Mouse (Mus musculus) liver, embryonic 15.5 days (tissue): ENCODE data around the gene Prrc2b. TPM values are rescaled to one million over a fixed set of nuclear protein-coding genes. Genes with fewer than 3 reads are reported as not detected.

Source experiments
- ATAC-seq: fragments of 200-750 bp; cut with Nextera tagmentation; 2 replicates; pipeline ENCODE4 v1.8.0; 2017; ENCODE audit warnings: moderate number of reproducible peaks, mild to moderate bottlenecking, moderate library complexity; ENCODE audit not compliant: insufficient read depth
- H3K27ac ChIP-seq: fragments of 300-500 bp; sonication (generic); replicated peaks from 2 replicates; pipeline ENCODE4 v1.5.1; 2015; ENCODE audit warnings: mild to moderate bottlenecking, inconsistent platforms
- H3K27me3 ChIP-seq: fragments of 300-500 bp; sonication (generic); 2 replicates; pipeline ENCODE4 v1.6.1; 2015; ENCODE audit warnings: mild to moderate bottlenecking, inconsistent platforms
- H3K36me3 ChIP-seq: fragments of 300-500 bp; sonication (generic); replicated peaks from 2 replicates; pipeline ENCODE4 v1.6.1; 2015; ENCODE audit warnings: moderate library complexity, mild to moderate bottlenecking, inconsistent platforms
- H3K4me1 ChIP-seq: fragments of 300-500 bp; sonication (generic); replicated peaks from 2 replicates; pipeline ENCODE4 v1.6.1; 2015; ENCODE audit warnings: inconsistent platforms
- H3K4me2 ChIP-seq: fragments of 300-500 bp; sonication (generic); 2 replicates; pipeline ENCODE4 v1.6.1; 2015; ENCODE audit warnings: moderate library complexity, mild to moderate bottlenecking, inconsistent platforms
- H3K4me3 ChIP-seq: fragments of 300-500 bp; sonication (generic); replicated peaks from 2 replicates; pipeline ENCODE4 v1.5.1; 2015; ENCODE audit warnings: mild to moderate bottlenecking, inconsistent platforms
- H3K9ac ChIP-seq: fragments of 300-500 bp; sonication (generic); 2 replicates; pipeline ENCODE4 v1.6.1; 2015; ENCODE audit warnings: moderate library complexity, mild to moderate bottlenecking, inconsistent platforms
- H3K9me3 ChIP-seq: fragments of 300-500 bp; sonication (generic); replicated peaks from 2 replicates; pipeline ENCODE4 v1.6.1; 2016; ENCODE audit warnings: inconsistent platforms
- WGBS: fragments of 180-500 bp; shearing (Covaris S2); methylation state at CpG from one replicate; pipeline ENCODE4 v1.1.7; 2015; ENCODE audit warnings: mixed read lengths; ENCODE audit not compliant: insufficient replicate concordance; 5-methylcytosine and 5-hydroxymethylcytosine counted together
- polyA plus RNA-seq: library from polyadenylated mRNA; unstranded; fragments of >200 nt; fragmentation: Nextera tagmentation; extraction: Ambion mirVana; gene quantifications from 2 replicates; pipeline ENCODE4 v1.2.1, GENCODE M21; 2015

Gene Prrc2b
- polyA plus RNA-seq, 1 experiment from 2014 or later, result 8.3 TPM

- H3K4me2 ChIP-seq, result no peak overlapping the region
- H3K9ac ChIP-seq, result no peak overlapping the region
- H3K4me3 ChIP-seq, result no peak overlapping the region
- H3K36me3 ChIP-seq, result no peaks in the 10 kb centered on the region
- no peaks in the 10 kb centered on the region for H3K27me3 ChIP-seq
- peak; percentile 45 for ATAC-seq
- peaks cover 48% of the 10 kb centered on the region for H3K4me1 ChIP-seq
- H3K27ac ChIP-seq, result no peak overlapping the region
- H3K9me3 ChIP-seq, result no peaks in the 10 kb centered on the region
- WGBS, result 51% methylated on average over 13 of the region's 13 CpGs
Measured at GRCm38 (mm10) chr2:32174170-32174741, 23.4 kb downstream of the Prrc2b start.

- 58% methylated on average over 7 of the region's 7 CpGs for WGBS
- no peak overlapping the region for H3K4me2 ChIP-seq
- ATAC-seq, result 0 out of 2 replicates have a peak, but pooled peaks have one; percentile 17
- H3K36me3 ChIP-seq, result no peaks in the 10 kb centered on the region
- no peaks in the 10 kb centered on the region for H3K27me3 ChIP-seq
- no peak overlapping the region; the same call in 1 of the 2 replicates for H3K27ac ChIP-seq
- peaks cover 47% of the 10 kb centered on the region for H3K4me1 ChIP-seq
- no peak overlapping the region for H3K4me3 ChIP-seq
- H3K9me3 ChIP-seq, result no peaks in the 10 kb centered on the region
- H3K9ac ChIP-seq, result no peak overlapping the region
Measured at GRCm38 (mm10) chr2:32175051-32175466, 24.2 kb downstream of the Prrc2b start.

- no peak for ATAC-seq
- no peak overlapping the region for H3K27ac ChIP-seq
- peaks cover 47% of the 10 kb centered on the region for H3K4me1 ChIP-seq
- H3K4me3 ChIP-seq, result no peak overlapping the region
- H3K4me2 ChIP-seq, result no peak overlapping the region
- no peak overlapping the region for H3K9ac ChIP-seq
- H3K36me3 ChIP-seq, result 0 out of 2 replicates have a peak, but pooled peaks cover 2% of the 10 kb centered on the region
- WGBS, result 83% methylated on average over 6 of the region's 6 CpGs
- H3K9me3 ChIP-seq, result no peaks in the 10 kb centered on the region
- H3K27me3 ChIP-seq, result no peaks in the 10 kb centered on the region
Measured at GRCm38 (mm10) chr2:32175508-32175907, 24.6 kb downstream of the Prrc2b start.

GRCm38 (mm10) chr2:32176848-32177247 lies 26.0 kb downstream of the Prrc2b start:
- Histone ChIP-seq H3K4me3 (no peak overlapping the region), H3K4me1 (peaks cover 47% of the 10 kb centered on the region), H3K27me3 (no peaks in the 10 kb centered on the region), H3K27ac (0 out of 2 replicates have a peak overlapping the region, but pooled peaks have one; percentile 4), H3K4me2 (no peak overlapping the region), H3K9me3 (no peaks in the 10 kb centered on the region), H3K36me3 (0 out of 2 replicates have a peak, but pooled peaks cover 2% of the 10 kb centered on the region), H3K9ac (no peak overlapping the region)
- no peak for ATAC-seq
- WGBS, result 31% methylated on average over 3 of the region's 3 CpGs

- Histone ChIP-seq H3K4me3 (no peak overlapping the region), H3K27ac (no peak overlapping the region), H3K36me3 (0 out of 2 replicates have a peak, but pooled peaks cover 7% of the 10 kb centered on the region), H3K9ac (no peak overlapping the region), H3K4me2 (no peak overlapping the region), H3K9me3 (no peaks in the 10 kb centered on the region), H3K27me3 (no peaks in the 10 kb centered on the region), H3K4me1 (peaks cover 47% of the 10 kb centered on the region)
- no peak for ATAC-seq
- 76% methylated on average over 11 of the region's 11 CpGs for WGBS
Measured at GRCm38 (mm10) chr2:32177397-32178060, 26.6 kb downstream of the Prrc2b start.

GRCm38 (mm10) chr2:32179363-32179762 lies 28.5 kb downstream of the Prrc2b start:
- Histone ChIP-seq H3K4me1 (peaks cover 33% of the 10 kb centered on the region), H3K27me3 (no peaks in the 10 kb centered on the region), H3K27ac (no peak overlapping the region), H3K36me3 (peaks cover 23% of the 10 kb centered on the region), H3K4me3 (no peak overlapping the region), H3K9me3 (no peaks in the 10 kb centered on the region), H3K9ac (no peak overlapping the region), H3K4me2 (no peak overlapping the region)
- no peak for ATAC-seq
- WGBS, result 68% methylated on average over 6 of the region's 6 CpGs

GRCm38 (mm10) chr2:32180127-32180526 lies 29.2 kb downstream of the Prrc2b start:
- ATAC-seq, result no peak
- H3K4me1 ChIP-seq, result peaks cover 26% of the 10 kb centered on the region
- 84% methylated on average over 12 of the region's 12 CpGs for WGBS

GRCm38 (mm10) chr2:32181364-32181763 lies 30.5 kb downstream of the Prrc2b start:
- Histone ChIP-seq H3K4me3 (no peak overlapping the region), H3K27me3 (no peaks in the 10 kb centered on the region), H3K9me3 (no peaks in the 10 kb centered on the region), H3K36me3 (peaks cover 39% of the 10 kb centered on the region), H3K4me2 (no peak overlapping the region), H3K27ac (no peak overlapping the region), H3K4me1 (peaks cover 20% of the 10 kb centered on the region), H3K9ac (no peak overlapping the region)
- WGBS, result 83% methylated on average over 5 of the region's 5 CpGs
- ATAC-seq, result no peak

More at GRCm38 (mm10) chr2:32180127-32180526, 29.2 kb downstream of the Prrc2b start:
- H3K9me3 ChIP-seq, result no peaks in the 10 kb centered on the region
- no peak overlapping the region for H3K4me3 ChIP-seq
- H3K4me2 ChIP-seq, result no peak overlapping the region
- no peak overlapping the region for H3K9ac ChIP-seq
- H3K36me3 ChIP-seq, result peaks cover 30% of the 10 kb centered on the region
- H3K27ac ChIP-seq, result no peak overlapping the region
- no peaks in the 10 kb centered on the region for H3K27me3 ChIP-seq

GRCm38 (mm10) chr2:32182119-32182518 lies 31.2 kb downstream of the Prrc2b start:
- Histone ChIP-seq H3K4me3 (no peak overlapping the region), H3K27ac (no peak overlapping the region), H3K4me1 (peaks cover 13% of the 10 kb centered on the region), H3K36me3 (peaks cover 47% of the 10 kb centered on the region), H3K4me2 (no peak overlapping the region), H3K9me3 (no peaks in the 10 kb centered on the region), H3K9ac (no peak overlapping the region), H3K27me3 (no peaks in the 10 kb centered on the region)
- no peak for ATAC-seq
- WGBS, result 82% methylated on average over 9 of the region's 9 CpGs

GRCm38 (mm10) chr2:32182676-32183296 lies 31.9 kb downstream of the Prrc2b start:
- no peaks in the 10 kb centered on the region for H3K9me3 ChIP-seq
- H3K4me3 ChIP-seq, result no peak overlapping the region
- H3K9ac ChIP-seq, result no peak overlapping the region
- ATAC-seq, result no peak
- H3K4me2 ChIP-seq, result no peak overlapping the region
- H3K36me3 ChIP-seq, result peaks cover 54% of the 10 kb centered on the region
- H3K27ac ChIP-seq, result no peak overlapping the region
- 73% methylated on average over 13 of the region's 13 CpGs for WGBS
- H3K27me3 ChIP-seq, result no peaks in the 10 kb centered on the region
- peaks cover 6% of the 10 kb centered on the region for H3K4me1 ChIP-seq

- H3K4me3 ChIP-seq, result no peak overlapping the region
- H3K27ac ChIP-seq, result no peak overlapping the region
- no peaks in the 10 kb centered on the region for H3K9me3 ChIP-seq
- peaks cover 79% of the 10 kb centered on the region for H3K36me3 ChIP-seq
- WGBS, result 85% methylated on average over 13 of the region's 13 CpGs
- no peak overlapping the region for H3K4me2 ChIP-seq
- no peak overlapping the region for H3K9ac ChIP-seq
- no peaks in the 10 kb centered on the region for H3K4me1 ChIP-seq
- no peaks in the 10 kb centered on the region for H3K27me3 ChIP-seq
- no peak for ATAC-seq
Measured at GRCm38 (mm10) chr2:32187019-32187551, 36.2 kb downstream of the Prrc2b start.
